Mouse (Mus musculus) NIH3T3 (cell line): Measurements from ENCODE around the gene Krtdap.
"Not testable (repeated sequence)": the region's sequence is repeated elsewhere in the genome, so short reads cannot be mapped to it uniquely, and the experiment has no call there.

Source experiments
- DNase-seq: peaks from one replicate; pipeline ENCODE4 v3.0.0-alpha.2; 2012; ENCODE audit warnings: low read depth

The Krtdap gene

GRCm38 (mm10) chr7:30787377-30788022 is at the start of gene Krtdap:
Gene Krtdap (plus strand): TSS chr7:30787896.
- no peak for DNase-seq

DNA sequence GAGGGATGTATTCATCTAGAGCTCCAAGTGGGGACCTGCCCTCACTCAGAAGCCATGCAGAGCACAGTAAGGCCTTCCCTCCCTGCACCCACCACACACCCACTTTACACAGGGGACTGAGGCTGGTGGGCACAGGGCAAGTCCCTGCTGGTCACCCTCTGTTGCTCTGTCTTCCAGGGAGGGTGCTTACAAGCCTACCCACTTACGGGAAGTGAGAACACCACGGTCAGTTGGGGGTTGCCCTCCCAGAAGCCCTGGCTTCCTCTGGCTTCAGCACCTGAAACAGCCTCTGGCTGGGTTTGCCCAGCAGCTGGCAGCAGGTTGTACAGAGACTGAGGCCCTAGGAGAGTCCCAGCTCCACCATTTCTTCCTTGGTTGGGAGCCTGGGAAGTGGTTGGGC is 45.1 kb upstream of the Krtdap start:
- DNase-seq: not testable (repeated sequence)

GRCm38 (mm10) chr7:30743617-30744016 is 44.1 kb upstream of the Krtdap start, which contains the start of gene Gapdhs:
Gene Gapdhs (minus strand): TSS chr7:30743681.
- not testable (repeated sequence) for DNase-seq

GRCm38 (mm10) chr7:30744022-30744598 is 43.6 kb upstream of the Krtdap start:
- peak; percentile 48 for DNase-seq

DNA sequence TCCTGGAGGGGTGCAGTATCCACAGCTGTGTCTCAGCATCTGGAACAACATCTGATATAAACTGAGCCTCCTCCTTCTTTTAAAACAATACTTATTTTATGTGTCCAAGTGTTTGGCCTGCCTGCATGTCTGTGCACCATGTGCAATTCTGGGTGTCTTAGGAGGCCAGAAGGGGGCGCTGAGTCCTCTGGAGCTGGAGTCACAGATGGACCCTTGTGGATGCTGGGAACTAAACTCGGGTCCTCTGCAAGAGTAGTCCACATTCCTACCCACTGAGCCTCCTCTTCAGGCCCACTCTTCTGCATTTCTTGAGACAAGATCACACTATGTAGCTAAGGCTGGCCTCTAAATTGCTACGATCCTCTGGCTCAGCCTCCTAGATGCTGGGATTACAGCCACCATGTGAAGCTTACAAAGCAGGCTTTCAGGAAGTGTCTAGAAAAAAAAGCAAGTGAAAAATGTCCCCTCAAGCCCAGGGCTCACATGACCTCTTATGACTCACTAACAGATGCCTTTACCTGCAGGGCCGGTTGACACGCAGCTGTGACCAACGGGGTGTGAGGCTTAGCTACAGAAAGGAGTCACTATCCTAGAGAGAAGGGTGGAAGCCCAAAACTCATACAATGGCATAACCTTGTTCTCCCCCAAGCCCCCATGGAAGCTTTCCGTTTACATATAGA is 40.0 kb upstream of the Krtdap start:
- peak; percentile 14 for DNase-seq

DNA sequence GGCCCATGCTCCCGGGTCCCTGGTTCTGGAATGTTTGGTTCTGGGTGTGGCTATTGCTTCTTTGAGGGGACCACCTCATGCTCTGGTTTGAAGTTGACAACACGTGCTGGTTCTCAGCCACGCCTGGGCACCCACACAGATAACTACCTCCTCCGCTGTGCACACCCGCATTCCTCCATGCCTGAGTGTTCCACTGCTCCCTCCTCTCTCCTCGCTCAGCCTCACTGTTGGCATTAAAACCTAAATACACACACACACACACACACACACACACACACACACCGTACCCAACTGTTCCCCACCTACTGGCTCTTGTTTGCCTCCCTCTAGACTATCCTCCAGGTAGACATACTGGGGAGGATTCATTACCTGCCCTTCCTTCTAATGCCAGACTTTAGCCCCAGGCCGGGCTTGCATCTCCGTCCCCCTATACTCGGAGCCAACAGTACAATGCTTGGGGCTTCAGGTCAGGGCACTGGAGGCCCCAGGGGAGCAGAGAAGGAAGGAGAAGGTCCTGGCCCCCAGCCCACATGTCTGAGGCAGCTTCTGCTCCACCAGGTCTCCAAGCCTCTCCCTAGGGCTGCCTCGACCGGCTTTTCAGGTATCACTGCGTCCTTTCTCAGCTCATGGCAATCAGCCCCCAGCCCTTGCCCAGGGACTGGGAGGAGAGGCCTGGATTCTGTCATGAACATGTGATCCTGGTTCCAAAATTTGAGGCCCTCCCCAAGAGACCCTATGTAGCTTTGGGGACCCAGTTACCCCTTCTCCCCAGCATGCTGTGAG is 37.7 kb upstream of the Krtdap start:
- peak; percentile 11 for DNase-seq

DNA sequence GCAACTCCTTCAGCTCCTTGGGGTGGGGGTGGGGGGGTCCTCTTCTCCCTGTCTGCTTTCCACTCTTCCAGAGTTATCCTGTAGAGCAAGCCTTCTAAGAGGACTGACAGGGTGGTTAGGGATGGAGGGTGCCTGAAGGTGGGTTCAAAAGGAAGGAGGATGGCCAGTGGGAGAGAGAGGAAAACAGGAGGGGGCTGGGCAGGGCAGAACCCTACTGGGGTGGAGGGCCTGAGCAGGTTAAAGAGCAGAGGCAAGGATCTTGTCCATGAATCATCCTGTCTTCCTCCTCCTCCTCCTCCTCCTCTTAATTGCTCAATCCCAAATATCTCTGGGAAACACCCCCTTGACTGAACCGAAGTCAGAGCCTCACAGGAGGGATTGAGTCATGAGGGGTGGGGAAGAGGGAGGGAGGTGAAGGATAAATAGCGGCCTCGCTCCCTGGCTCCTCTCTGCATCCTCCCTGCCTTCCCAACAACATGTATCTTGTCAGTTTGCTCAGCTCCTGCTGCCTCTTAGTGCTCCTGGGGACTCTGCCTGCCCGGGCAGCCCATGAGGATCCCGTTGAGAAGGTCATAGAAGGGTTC is 36.5 kb upstream of the Krtdap start, which contains the start of gene Sbsn:
Sbsn (plus strand) TSS at position 386 of the 584 bp plus-strand sequence.
- DNase-seq: peak; percentile 72

- no peak for DNase-seq
These were observed 30.7 kb upstream of the Krtdap start for GRCm38 (mm10) chr7:30757001-30757400.

- peak; percentile 69 for DNase-seq
These were observed 28.8 kb upstream of the Krtdap start for GRCm38 (mm10) chr7:30758853-30759252.

- DNase-seq: no peak
These were observed 25.8 kb upstream of the Krtdap start for GRCm38 (mm10) chr7:30761769-30762352.

GRCm38 (mm10) chr7:30763456-30763855 is 24.2 kb upstream of the Krtdap start, which contains the start of gene Dmkn:
Gene Dmkn (plus strand): TSS chr7:30763756.
- no peak for DNase-seq

- DNase-seq: no peak
These were observed 22.5 kb upstream of the Krtdap start for GRCm38 (mm10) chr7:30765173-30765572.

- peak; percentile 14 for DNase-seq
These were observed 21.3 kb upstream of the Krtdap start for GRCm38 (mm10) chr7:30766408-30766807.

GRCm38 (mm10) chr7:30769236-30769635 is 18.5 kb upstream of the Krtdap start:
- DNase-seq: no peak

DNA sequence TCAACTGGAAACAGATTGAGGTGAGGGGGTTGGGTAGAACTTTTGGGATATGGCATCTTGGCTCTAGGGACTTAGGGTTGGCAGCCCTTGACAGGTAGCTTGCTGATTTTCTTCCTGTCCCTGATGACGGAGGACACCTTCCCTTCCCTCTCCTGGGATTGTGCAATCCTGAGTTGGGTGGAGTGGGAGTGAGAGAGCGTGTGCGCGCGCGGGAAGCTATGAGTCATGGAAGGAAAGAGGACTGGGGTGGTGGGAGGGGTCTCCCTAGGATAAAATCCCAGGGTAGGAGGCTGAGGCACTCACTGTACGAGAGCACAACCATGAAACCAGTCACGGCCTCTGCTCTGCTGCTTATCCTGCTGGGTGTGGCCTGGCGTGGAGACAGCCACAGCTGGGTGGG is 11.6 kb upstream of the Krtdap start:
- no peak for DNase-seq

GRCm38 (mm10) chr7:30777081-30777579 is 10.6 kb upstream of the Krtdap start:
- no peak for DNase-seq

DNA sequence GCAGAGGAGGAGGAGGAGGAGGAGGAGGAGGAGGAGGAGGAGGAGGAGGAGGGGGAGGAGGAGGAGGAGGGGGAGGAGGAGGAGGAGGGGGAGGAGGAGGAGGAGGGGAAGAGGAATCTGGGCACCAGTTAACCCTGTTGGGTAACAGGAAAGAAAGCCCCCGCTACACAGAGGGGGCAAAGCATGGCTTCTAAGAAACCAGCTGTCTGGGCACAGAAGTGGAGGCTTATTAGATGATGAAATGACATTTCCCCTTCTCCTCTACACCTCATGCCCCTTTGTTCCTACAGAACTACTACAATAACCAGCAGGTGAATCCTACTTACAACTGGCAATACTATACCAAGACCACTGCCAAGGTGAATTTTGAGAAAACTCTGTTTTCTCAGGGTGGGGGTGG is 9.8 kb upstream of the Krtdap start:
- no peak for DNase-seq

DNA sequence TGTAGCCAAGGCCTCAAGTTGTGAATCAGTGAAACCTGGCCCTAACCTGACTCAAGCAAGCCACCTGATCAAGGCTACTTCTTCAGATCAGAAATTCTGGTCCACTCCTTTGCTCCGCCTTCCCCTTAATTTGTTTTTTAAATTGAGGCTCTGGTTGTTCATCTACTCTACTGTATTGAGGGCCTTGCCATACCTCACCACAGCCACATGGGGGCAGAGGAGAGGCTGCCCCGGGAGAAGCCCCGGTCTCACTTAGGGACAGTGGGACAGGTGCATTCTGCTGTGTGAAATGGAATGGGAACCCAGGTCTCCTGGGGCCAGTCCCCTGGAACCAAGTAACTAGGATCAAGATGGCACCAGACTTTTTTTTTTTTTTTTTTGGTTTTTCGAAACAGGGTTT is 5.9 kb upstream of the Krtdap start:
- peak; percentile 27 for DNase-seq

- no peak for DNase-seq
These were observed 5.0 kb upstream of the Krtdap start for GRCm38 (mm10) chr7:30782658-30783057.

DNA sequence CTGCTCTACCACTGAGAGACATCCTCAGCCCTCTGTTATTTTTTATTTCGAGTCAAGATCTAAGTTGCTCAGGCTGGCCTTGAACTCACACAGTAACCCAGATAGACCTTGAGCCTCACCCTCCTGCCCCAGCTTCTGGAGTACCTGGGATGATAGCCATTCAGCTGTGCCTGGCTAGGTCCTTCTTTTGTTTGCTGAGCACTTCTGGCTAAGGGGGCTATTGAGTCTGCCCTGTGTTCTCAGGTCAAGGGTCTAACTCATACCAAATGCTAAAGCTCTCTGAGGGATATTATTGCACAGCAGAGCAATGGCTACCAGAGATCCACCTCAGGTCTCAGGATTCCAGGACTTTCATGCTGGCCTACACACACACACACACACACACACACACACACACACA is 2.5 kb upstream of the Krtdap start:
- DNase-seq: no peak
